Mouse (Mus musculus): ENCODE data around the gene Zdhhc7.

Zdhhc7 gene

GRCm38 (mm10) chr8:120066226-120066625 is 35.1 kb downstream of the Zdhhc7 start:
- DNase-seq: no peak

- DNase-seq: no peak
Measured at GRCm38 (mm10) chr8:120065611-120066010, 35.7 kb downstream of the Zdhhc7 start.

GRCm38 (mm10) chr8:120063326-120063725 is 38.0 kb downstream of the Zdhhc7 start:
- DNase-seq: no peak

- no peak for DNase-seq
Measured at GRCm38 (mm10) chr8:120062742-120063141, 38.5 kb downstream of the Zdhhc7 start.

GRCm38 (mm10) chr8:120057078-120057477 is 44.2 kb downstream of the Zdhhc7 start:
- no peak for DNase-seq

GRCm38 (mm10) chr8:120054833-120055232 is 46.4 kb downstream of the Zdhhc7 start:
- no peak for DNase-seq

GRCm38 (mm10) chr8:120052318-120052717 is 49.0 kb downstream of the Zdhhc7 start:
- peak in 1 of 2 experiments; percentile 32 for DNase-seq

- no peak for DNase-seq
Measured at GRCm38 (mm10) chr8:120051908-120052307, 49.4 kb downstream of the Zdhhc7 start.

- DNase-seq: peak in 1 of 2 experiments; percentile 43
Measured at GRCm38 (mm10) chr8:120051006-120051405, 50.3 kb downstream of the Zdhhc7 start.

- no peak for DNase-seq
Measured at GRCm38 (mm10) chr8:120050376-120050775, 50.9 kb downstream of the Zdhhc7 start.

GRCm38 (mm10) chr8:120049949-120050348 is 51.3 kb downstream of the Zdhhc7 start:
- no peak for DNase-seq

GRCm38 (mm10) chr8:120046258-120047020 is 54.8 kb downstream of the Zdhhc7 start:
- DNase-seq: peak; percentile 66 to 79

GRCm38 (mm10) chr8:120045471-120045870 is 55.8 kb downstream of the Zdhhc7 start:
- DNase-seq: no peak

- no peak for DNase-seq
Measured at GRCm38 (mm10) chr8:120044907-120045306, 56.4 kb downstream of the Zdhhc7 start.

GRCm38 (mm10) chr8:120042542-120043312 is 58.6 kb downstream of the Zdhhc7 start:
- DNase-seq: no peak

- peak in 1 of 2 experiments; percentile 45 for DNase-seq
Measured at GRCm38 (mm10) chr8:120040861-120041260, 60.4 kb downstream of the Zdhhc7 start.

GRCm38 (mm10) chr8:120039313-120039919 is 61.9 kb downstream of the Zdhhc7 start:
- peak in 1 of 2 experiments; percentile 31 for DNase-seq

- no peak for DNase-seq
Measured at GRCm38 (mm10) chr8:120038741-120039140, 62.5 kb downstream of the Zdhhc7 start.

- DNase-seq: no peak
Measured at GRCm38 (mm10) chr8:120037611-120038010, 63.7 kb downstream of the Zdhhc7 start.

- peak in 1 of 2 experiments; percentile 47 for DNase-seq
Measured at GRCm38 (mm10) chr8:120037199-120037598, 64.1 kb downstream of the Zdhhc7 start.

GRCm38 (mm10) chr8:120036578-120036977 is 64.7 kb downstream of the Zdhhc7 start:
- DNase-seq: no peak

GRCm38 (mm10) chr8:120036111-120036510 is 65.2 kb downstream of the Zdhhc7 start:
- DNase-seq: no peak

- DNase-seq: no peak
Measured at GRCm38 (mm10) chr8:120034471-120034870, 66.8 kb downstream of the Zdhhc7 start.

Data from kidney, postnatal 4 days (tissue).